Mouse (Mus musculus): Measurements from ENCODE around the gene Cand2. TPM values are rescaled to one million over a fixed set of nuclear protein-coding genes. Genes with fewer than 3 reads are reported as not detected.
A peak's percentile ranks its signal among the peaks of the same experiment; 100 is the strongest.

The Cand2 gene
- total and polyA plus RNA-seq, 3 experiments: 3.6 to 17.1 (median 7.8) TPM

DNA sequence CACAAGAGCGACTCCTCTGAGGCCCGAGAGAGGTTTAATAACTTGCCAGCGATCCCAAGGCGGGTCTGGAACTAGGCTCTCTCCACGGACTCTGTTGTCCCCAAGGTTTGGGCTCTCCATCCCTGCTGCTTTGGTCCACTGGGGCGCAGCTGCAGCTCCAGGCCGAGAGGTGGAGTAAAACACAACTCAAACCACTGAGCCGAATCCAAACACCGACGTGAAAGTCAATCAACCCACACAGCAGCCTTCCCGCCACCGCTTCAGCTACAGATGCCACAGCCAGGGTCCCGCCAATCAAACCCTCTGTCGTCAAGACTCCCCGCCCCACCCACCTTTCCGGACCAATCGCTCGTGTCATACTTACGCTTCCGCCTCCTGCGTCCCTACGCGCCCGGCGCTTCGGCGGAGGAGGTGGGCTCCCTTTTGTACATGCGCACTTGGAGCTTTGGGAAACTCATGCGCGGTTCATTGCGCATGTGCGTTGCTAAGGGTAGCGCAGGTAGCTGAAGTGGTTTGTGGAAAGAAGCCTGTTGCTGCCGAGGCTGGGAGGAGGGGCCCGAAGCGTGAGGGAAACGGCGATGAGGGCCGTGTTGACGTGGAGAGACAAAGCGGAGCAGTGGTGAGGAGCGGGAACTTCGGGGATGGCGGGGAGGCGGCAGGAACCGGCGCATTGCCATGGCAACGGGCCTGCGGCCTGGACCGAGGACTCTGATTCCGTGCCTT lies 78.9 kb downstream of the Cand2 start, which contains the start of the genes Mbd4 and Ift122 (continued):
- peak; percentile 96 for TF ChIP-seq ELF1 (IDR thresholded peaks at IDR 0.05; ENCODE audit: low read depth, low read length)
- TF ChIP-seq ETS1 (conservative IDR thresholded peaks at IDR 0.05; ENCODE audit: low read depth, low read length): peak; percentile 3
- TF ChIP-seq JUND (conservative IDR thresholded peaks at IDR 0.05; ENCODE audit: low read depth, low read length): no peak

DNA sequence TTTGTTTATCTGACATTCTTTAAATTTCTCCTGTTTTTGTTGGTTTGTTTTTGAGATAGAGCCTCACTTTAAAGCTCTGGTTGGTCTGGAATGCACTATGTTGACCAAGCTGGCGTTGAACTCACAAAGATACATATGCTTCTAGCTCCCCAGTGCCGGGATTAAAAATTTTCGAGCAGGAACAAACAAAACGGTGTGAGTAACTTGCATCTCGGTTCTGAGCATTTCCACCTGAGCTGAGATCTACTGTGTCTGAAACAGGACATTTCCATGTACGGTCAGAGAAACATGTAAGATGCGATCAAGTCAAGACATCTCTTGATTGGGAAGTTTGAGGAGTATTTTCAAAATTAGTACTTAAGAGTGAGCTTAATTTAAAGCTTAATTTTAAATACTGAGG lies 79.6 kb downstream of the Cand2 start:
- Histone ChIP-seq H3K27me3 (replicated peaks) (no peaks in the 10 kb centered on the region), H3K4me1 (ENCODE audit: control insufficient read depth in 1 of 2, insufficient read depth in 2 of 2) (peaks cover 0 to 29% of the 10 kb centered on the region in 2 experiments; a peak in 2 of 4 replicates), H3K36me3 (replicated peaks in 1 of 2; ENCODE audit: control insufficient read depth in 1 of 2, insufficient read depth in 1 of 2, low read length in 1 of 2) (peaks cover 0 to 8% of the 10 kb centered on the region in 2 experiments), H3K27ac (ENCODE audit: insufficient read depth, low read depth) (no peak overlapping the region), H3K9ac (ENCODE audit: insufficient read depth, low read depth) (peak overlapping the region; percentile 55; the same call in 1 of the 2 replicates), H3K9me3 (replicated peaks; ENCODE audit: low read length) (no peaks in the 10 kb centered on the region), H3K4me3 (replicated peaks in 1 of 3; ENCODE audit: low read depth in 2 of 3, low read length in 2 of 3, poor library complexity in 1 of 3) (peak overlapping the region; percentile 65 to 74 (median 70)), H3K79me2 (replicated peaks; ENCODE audit: control insufficient read depth, extremely low read depth, insufficient read depth, poor library complexity, severe bottlenecking) (peaks cover 9% of the 10 kb centered on the region), H3K4me2 (ENCODE audit: insufficient read depth, low read depth, poor library complexity, severe bottlenecking) (peak overlapping the region; percentile 23)
- DNase-seq (ENCODE audit: extremely low read depth): no peak
- dilution Hi-C loops (cut with MboI; ENCODE audit: extremely low pct_ligation_motif_present, extremely low pct_unique_long_range_greater_than_20kb, low sequenced_read_pairs) (no loop called here), in situ Hi-C loops (cut with MboI; ENCODE audit: low pct_ligation_motif_present, low pct_unique_long_range_greater_than_20kb, low sequenced_read_pairs) (loop anchor here (5.0 kb wide), 1 partner anchor 43 kb away; no protein-coding TSS in a partner anchor)
- TF ChIP-seq CTCF (conservative IDR thresholded peaks at IDR 0.05 in 1 of 2, IDR thresholded peaks at IDR 0.05 in 1 of 2; ENCODE audit: low read depth in 2 of 2, low read length in 2 of 2) (no peak), HCFC1 (IDR thresholded peaks at IDR 0.05; ENCODE audit: low read depth, low read length) (no peak), GABPA (IDR thresholded peaks at IDR 0.05; ENCODE audit: insufficient replicate concordance, low read depth, low read length) (no peak), MYC (IDR thresholded peaks at IDR 0.05; ENCODE audit: low read depth, low read length) (no peak), ZNF384 (IDR thresholded peaks at IDR 0.05; ENCODE audit: low read depth, low read length) (no peak), ETS1 (conservative IDR thresholded peaks at IDR 0.05; ENCODE audit: low read depth, low read length) (no peak), RAD21 (IDR thresholded peaks at IDR 0.05; ENCODE audit: low read depth, low read length) (no peak), TCF12 (IDR thresholded peaks at IDR 0.05; ENCODE audit: low read depth, low read length) (no peak), CHD2 (IDR thresholded peaks at IDR 0.05; ENCODE audit: low read length) (no peak), JUN (IDR thresholded peaks at IDR 0.05; ENCODE audit: insufficient read depth, low read depth, low read length) (no peak), E2F4 (IDR thresholded peaks at IDR 0.05; ENCODE audit: insufficient replicate concordance, low read depth, low read length) (no peak)

DNA sequence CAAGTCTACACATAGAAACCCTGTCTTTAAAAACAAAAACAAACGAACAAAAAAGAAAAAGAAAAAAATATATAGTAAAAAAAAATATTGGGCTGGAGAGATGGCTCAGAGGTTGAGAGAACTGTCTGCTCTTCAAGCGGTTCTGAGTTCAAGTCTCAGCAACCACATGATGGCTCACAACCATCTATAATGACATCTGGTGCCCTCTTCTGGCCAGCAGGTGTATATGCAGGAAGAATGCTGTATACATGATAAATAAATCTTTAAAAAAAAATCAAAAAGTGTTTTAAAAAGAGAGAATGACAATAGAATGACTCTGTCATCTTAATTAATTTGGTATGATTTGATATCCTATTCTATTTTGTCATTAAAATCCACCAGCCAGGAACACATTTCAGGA lies 80.1 kb downstream of the Cand2 start:
- Histone ChIP-seq H3K4me3 (replicated peaks in 1 of 3; ENCODE audit: low read depth in 2 of 3, low read length in 2 of 3, poor library complexity in 1 of 3) (no peak overlapping the region), H3K27me3 (replicated peaks) (no peaks in the 10 kb centered on the region)
- dilution Hi-C loops (cut with MboI; ENCODE audit: extremely low pct_ligation_motif_present, extremely low pct_unique_long_range_greater_than_20kb, low sequenced_read_pairs): no loop called here
- TF ChIP-seq RCOR1 (conservative IDR thresholded peaks at IDR 0.05; ENCODE audit: low read depth, low read length): no peak
- TF ChIP-seq MAZ (IDR thresholded peaks at IDR 0.05; ENCODE audit: low read depth, low read length): no peak
- no peak for TF ChIP-seq POLR2A (IDR thresholded peaks at IDR 0.05; ENCODE audit: low read depth, low read length)
- TF ChIP-seq MAFK (IDR thresholded peaks at IDR 0.05; ENCODE audit: insufficient replicate concordance, low read length): no peak
- TF ChIP-seq EP300 (IDR thresholded peaks at IDR 0.05; ENCODE audit: low read length): no peak
- no peak for TF ChIP-seq USF2 (conservative IDR thresholded peaks at IDR 0.05; ENCODE audit: low read depth, low read length)
- no peak for TF ChIP-seq UBTF (IDR thresholded peaks at IDR 0.05; ENCODE audit: low read depth, low read length)
- peak; percentile 41; the same call in 1 of the 2 replicates for TF ChIP-seq MYC (IDR thresholded peaks at IDR 0.05; ENCODE audit: low read depth, low read length)
- no peak for TF ChIP-seq ELF1 (IDR thresholded peaks at IDR 0.05; ENCODE audit: low read depth, low read length)
- no peak for TF ChIP-seq HCFC1 (IDR thresholded peaks at IDR 0.05; ENCODE audit: low read depth, low read length)
- no peak for TF ChIP-seq BHLHE40 (IDR thresholded peaks at IDR 0.05; ENCODE audit: low read depth, low read length)
- peak; percentile 22; the same call in 1 of the 2 replicates for TF ChIP-seq SMC3 (IDR thresholded peaks at IDR 0.05; ENCODE audit: low read depth, low read length)
- TF ChIP-seq SIN3A (IDR thresholded peaks at IDR 0.05; ENCODE audit: low read length): peak; percentile 28; the same call in 1 of the 2 replicates
- no peak for TF ChIP-seq POLR2AphosphoS2 (IDR thresholded peaks at IDR 0.05; ENCODE audit: low read depth, low read length)
- no peak for TF ChIP-seq KAT2A (IDR thresholded peaks at IDR 0.05; ENCODE audit: insufficient replicate concordance, low read length)
- TF ChIP-seq TBP (conservative IDR thresholded peaks at IDR 0.05; ENCODE audit: low read depth, low read length): no peak
- TF ChIP-seq CHD1 (IDR thresholded peaks at IDR 0.05; ENCODE audit: low read depth, low read length): no peak
- peak; percentile 29 to 61 for TF ChIP-seq CTCF (conservative IDR thresholded peaks at IDR 0.05 in 1 of 2, IDR thresholded peaks at IDR 0.05 in 1 of 2; ENCODE audit: low read depth in 2 of 2, low read length in 2 of 2)
- peak; percentile 51 for TF ChIP-seq ZNF384 (IDR thresholded peaks at IDR 0.05; ENCODE audit: low read depth, low read length)
- no peak for TF ChIP-seq GABPA (IDR thresholded peaks at IDR 0.05; ENCODE audit: insufficient replicate concordance, low read depth, low read length)
- TF ChIP-seq PAX5 (IDR thresholded peaks at IDR 0.05; ENCODE audit: low read length): no peak

More for the DNA sequence above, 80.1 kb downstream of the Cand2 start:
- in situ Hi-C loops (cut with MboI; ENCODE audit: low pct_ligation_motif_present, low pct_unique_long_range_greater_than_20kb, low sequenced_read_pairs): loop anchor here (5.0 kb wide), 1 partner anchor 43 kb away; no protein-coding TSS in a partner anchor
- H3K9ac ChIP-seq (ENCODE audit: insufficient read depth, low read depth): no peak overlapping the region
- no peak overlapping the region for H3K4me2 ChIP-seq (ENCODE audit: insufficient read depth, low read depth, poor library complexity, severe bottlenecking)
- H3K4me1 ChIP-seq (ENCODE audit: control insufficient read depth in 1 of 2, insufficient read depth in 2 of 2): peaks cover 0 to 27% of the 10 kb centered on the region in 2 experiments; a peak in 2 of 4 replicates
- DNase-seq (ENCODE audit: extremely low read depth): no peak
- H3K9me3 ChIP-seq (replicated peaks; ENCODE audit: low read length): no peaks in the 10 kb centered on the region
- peaks cover 0 to 8% of the 10 kb centered on the region in 2 experiments for H3K36me3 ChIP-seq (replicated peaks in 1 of 2; ENCODE audit: control insufficient read depth in 1 of 2, insufficient read depth in 1 of 2, low read length in 1 of 2)
- H3K27ac ChIP-seq (ENCODE audit: insufficient read depth, low read depth): no peak overlapping the region
- peaks cover 9% of the 10 kb centered on the region for H3K79me2 ChIP-seq (replicated peaks; ENCODE audit: control insufficient read depth, extremely low read depth, insufficient read depth, poor library complexity, severe bottlenecking)

Measured in CH12.LX (cell line).